Mouse (Mus musculus): ENCODE data around the gene Iqgap3. TPM values are rescaled to one million over a fixed set of nuclear protein-coding genes. Genes with fewer than 3 reads are reported as not detected.

Iqgap3 gene
- polyA plus RNA-seq, 1 experiment from 2014 or later: 4.5 TPM

DNA sequence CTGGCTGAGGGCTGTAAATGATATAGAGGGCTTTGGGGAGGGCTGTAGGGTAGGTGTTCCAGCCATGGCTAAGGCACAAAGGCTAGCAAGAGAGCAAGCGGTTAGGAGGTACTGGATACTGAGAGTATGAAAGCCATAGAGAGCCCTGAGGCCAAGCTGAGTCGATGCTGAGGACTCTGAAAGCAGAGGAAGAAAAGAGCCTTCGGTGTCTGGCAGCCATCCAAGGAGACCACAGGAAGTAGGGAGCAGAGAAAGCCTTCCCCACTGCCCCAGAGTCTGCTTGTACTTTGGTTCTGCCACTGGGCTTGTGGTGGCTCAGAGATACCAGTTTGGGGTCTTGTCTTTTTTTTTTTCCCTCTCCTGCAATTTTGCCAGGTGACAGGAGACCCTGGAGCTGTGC, 18.5 kb downstream of the Iqgap3 start:
- no peak overlapping the region for H3K4me2 ChIP-seq (replicated peaks; ENCODE audit: low read depth)
- no peak for DNase-seq (ENCODE audit: low spot score)

DNA sequence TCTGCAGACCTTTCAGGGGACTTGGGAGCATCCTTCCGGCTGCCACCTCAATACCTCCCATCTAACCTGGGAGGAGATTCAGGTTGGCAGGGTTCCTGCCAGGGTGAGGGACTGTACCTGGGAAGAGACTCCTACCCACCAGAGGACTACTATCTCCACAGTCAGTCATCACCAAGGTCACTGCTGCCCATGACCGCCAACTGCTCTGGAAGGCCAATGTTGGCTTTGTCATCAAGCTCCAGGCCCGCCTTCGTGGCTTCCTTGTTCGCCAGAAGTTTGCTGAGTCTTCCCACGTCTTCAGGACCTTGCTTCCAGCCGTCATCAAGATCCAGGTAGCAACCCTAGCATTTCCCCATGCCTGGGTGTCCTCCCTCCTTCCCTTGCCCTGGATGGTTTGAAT, 20.0 kb downstream of the Iqgap3 start:
- no peak for TF ChIP-seq CTCF (IDR thresholded peaks at IDR 0.05; ENCODE audit: low read depth)
- no peak for TF ChIP-seq EP300 (optimal IDR thresholded peaks at IDR 0.05)
- ATAC-seq (ENCODE audit: low FRiP score, low TSS enrichment) (no peak), DNase-seq (ENCODE audit: low spot score) (no peak)
- Histone ChIP-seq H3K4me3 (ENCODE audit: low read depth, low read length) (no peak overlapping the region), H3K36me3 (ENCODE audit: control insufficient read depth, insufficient read depth, low read length) (peaks cover 12% of the 10 kb centered on the region), H3K27me3 (ENCODE audit: control insufficient read depth, insufficient read depth, low read length) (no peaks in the 10 kb centered on the region), H3K4me1 (replicated peaks; ENCODE audit: control insufficient read depth, insufficient read depth) (no peaks in the 10 kb centered on the region), H3K9ac (ENCODE audit: low read length) (no peak overlapping the region), H3K4me2 (replicated peaks; ENCODE audit: low read depth) (no peak overlapping the region), H3K27ac (replicated peaks) (no peak overlapping the region), H3K9me3 (ENCODE audit: control insufficient read depth, low read length) (no peaks in the 10 kb centered on the region)
- 86% methylated on average over 7 of the region's 7 CpGs for WGBS

More for the DNA sequence above, 18.5 kb downstream of the Iqgap3 start:
- no peaks in the 10 kb centered on the region for H3K9me3 ChIP-seq (ENCODE audit: control insufficient read depth, low read length)
- no peak overlapping the region for H3K27ac ChIP-seq (replicated peaks)
- no peak overlapping the region for H3K4me3 ChIP-seq (ENCODE audit: low read depth, low read length)
- no peak for TF ChIP-seq EP300 (optimal IDR thresholded peaks at IDR 0.05)
- TF ChIP-seq CTCF (IDR thresholded peaks at IDR 0.05; ENCODE audit: low read depth): no peak
- no peaks in the 10 kb centered on the region for H3K4me1 ChIP-seq (replicated peaks; ENCODE audit: control insufficient read depth, insufficient read depth)
- H3K36me3 ChIP-seq (ENCODE audit: control insufficient read depth, insufficient read depth, low read length): peaks cover 12% of the 10 kb centered on the region
- ATAC-seq (ENCODE audit: low FRiP score, low TSS enrichment): no peak
- no peak overlapping the region for H3K9ac ChIP-seq (ENCODE audit: low read length)
- WGBS: 65% methylated on average over 3 of the region's 3 CpGs
- H3K27me3 ChIP-seq (ENCODE audit: control insufficient read depth, insufficient read depth, low read length): no peaks in the 10 kb centered on the region

DNA sequence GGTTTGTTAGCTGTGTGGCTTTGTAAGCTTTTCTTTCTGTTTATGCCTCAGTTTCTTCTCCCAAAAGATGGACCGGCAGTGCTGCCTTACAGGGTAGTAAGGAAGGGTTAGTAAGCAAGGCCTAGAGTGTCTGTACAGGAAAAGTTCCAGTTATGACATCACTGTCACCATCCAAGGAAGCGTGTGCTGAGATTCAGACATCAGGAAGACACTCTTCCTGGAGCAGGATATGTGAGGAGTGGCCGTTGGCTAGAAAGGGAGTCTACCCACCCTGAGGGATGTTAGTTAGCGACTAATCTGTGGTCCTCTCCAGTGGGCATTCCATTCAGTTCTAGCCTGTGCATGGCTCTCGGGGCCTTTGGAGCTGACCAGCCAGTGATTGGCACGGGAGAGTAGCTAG, 20.4 kb downstream of the Iqgap3 start:
- H3K36me3 ChIP-seq (ENCODE audit: control insufficient read depth, insufficient read depth, low read length): peaks cover 12% of the 10 kb centered on the region
- 85% methylated on average over 6 of the region's 6 CpGs for WGBS
- no peak overlapping the region for H3K4me3 ChIP-seq (ENCODE audit: low read depth, low read length)
- ATAC-seq (ENCODE audit: low FRiP score, low TSS enrichment): no peak
- no peak for TF ChIP-seq EP300 (optimal IDR thresholded peaks at IDR 0.05)
- TF ChIP-seq CTCF (IDR thresholded peaks at IDR 0.05; ENCODE audit: low read depth): no peak
- no peak for DNase-seq (ENCODE audit: low spot score)
- no peaks in the 10 kb centered on the region for H3K4me1 ChIP-seq (replicated peaks; ENCODE audit: control insufficient read depth, insufficient read depth)
- no peak overlapping the region for H3K4me2 ChIP-seq (replicated peaks; ENCODE audit: low read depth)
- 0 out of 2 replicates have a peak overlapping the region, but pooled peaks have one; percentile 13 for H3K27ac ChIP-seq (replicated peaks)
- no peaks in the 10 kb centered on the region for H3K27me3 ChIP-seq (ENCODE audit: control insufficient read depth, insufficient read depth, low read length)
- no peak overlapping the region for H3K9ac ChIP-seq (ENCODE audit: low read length)
- H3K9me3 ChIP-seq (ENCODE audit: control insufficient read depth, low read length): no peaks in the 10 kb centered on the region

DNA sequence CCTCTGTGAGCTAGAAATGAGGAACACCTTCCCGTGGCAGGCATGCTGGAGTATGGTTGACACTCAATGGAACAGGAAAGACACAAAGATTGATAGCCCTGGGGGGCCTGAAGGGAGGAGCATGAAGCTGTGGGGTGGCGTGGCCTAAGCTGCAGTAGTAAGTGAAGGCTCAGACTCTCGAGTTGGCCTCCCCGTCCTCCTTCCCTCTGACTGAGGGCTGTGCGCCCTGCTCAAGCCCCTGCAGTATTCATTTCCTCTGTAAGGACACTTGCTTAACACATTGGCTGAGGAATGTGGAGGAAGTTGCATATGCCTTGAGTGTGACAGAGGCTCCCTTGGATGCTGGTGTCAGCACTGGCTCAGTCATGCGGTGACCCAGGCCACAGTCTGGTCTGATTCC, 20.8 kb downstream of the Iqgap3 start:
- Histone ChIP-seq H3K4me3 (ENCODE audit: low read depth, low read length) (no peak overlapping the region), H3K36me3 (ENCODE audit: control insufficient read depth, insufficient read depth, low read length) (peaks cover 12% of the 10 kb centered on the region), H3K9ac (ENCODE audit: low read length) (no peak overlapping the region), H3K27ac (replicated peaks) (0 out of 2 replicates have a peak overlapping the region, but pooled peaks have one; percentile 13), H3K4me2 (replicated peaks; ENCODE audit: low read depth) (no peak overlapping the region), H3K4me1 (replicated peaks; ENCODE audit: control insufficient read depth, insufficient read depth) (no peaks in the 10 kb centered on the region), H3K9me3 (ENCODE audit: control insufficient read depth, low read length) (no peaks in the 10 kb centered on the region), H3K27me3 (ENCODE audit: control insufficient read depth, insufficient read depth, low read length) (no peaks in the 10 kb centered on the region)
- 74% methylated on average over 6 of the region's 6 CpGs for WGBS
- DNase-seq (ENCODE audit: low spot score): no peak
- TF ChIP-seq CTCF (IDR thresholded peaks at IDR 0.05; ENCODE audit: low read depth): no peak
- TF ChIP-seq EP300 (optimal IDR thresholded peaks at IDR 0.05): no peak
- ATAC-seq (ENCODE audit: low FRiP score, low TSS enrichment): no peak

DNA sequence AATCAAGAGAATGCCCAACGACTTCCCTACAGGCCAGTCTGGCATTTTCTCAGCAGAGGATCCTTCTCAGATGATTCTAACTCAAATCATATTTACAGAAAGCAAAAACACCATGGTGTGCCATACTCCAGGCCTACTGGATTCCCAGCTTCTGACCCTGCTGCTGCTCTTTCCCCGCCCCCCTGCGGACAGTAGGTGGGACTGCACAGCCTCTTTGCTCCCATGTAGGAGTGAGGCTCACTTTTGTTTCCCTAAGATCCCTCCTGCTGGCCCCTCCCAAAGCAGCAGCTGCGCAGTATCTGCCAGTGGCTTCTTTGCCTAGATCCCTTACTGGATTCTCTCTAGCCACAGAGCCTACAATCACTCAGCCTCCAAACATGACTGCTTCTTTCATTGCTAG, 24.4 kb downstream of the Iqgap3 start:
- Histone ChIP-seq H3K4me2 (replicated peaks; ENCODE audit: low read depth) (no peak overlapping the region), H3K9ac (ENCODE audit: low read length) (no peak overlapping the region), H3K27ac (replicated peaks) (no peak overlapping the region), H3K9me3 (ENCODE audit: control insufficient read depth, low read length) (no peaks in the 10 kb centered on the region), H3K36me3 (ENCODE audit: control insufficient read depth, insufficient read depth, low read length) (peaks cover 5% of the 10 kb centered on the region), H3K27me3 (ENCODE audit: control insufficient read depth, insufficient read depth, low read length) (no peaks in the 10 kb centered on the region), H3K4me1 (replicated peaks; ENCODE audit: control insufficient read depth, insufficient read depth) (no peaks in the 10 kb centered on the region), H3K4me3 (ENCODE audit: low read depth, low read length) (no peak overlapping the region)
- ATAC-seq (ENCODE audit: low FRiP score, low TSS enrichment) (no peak), DNase-seq (ENCODE audit: low spot score) (no peak)
- WGBS: 92% methylated on average over 4 of the region's 4 CpGs
- TF ChIP-seq EP300 (optimal IDR thresholded peaks at IDR 0.05) (no peak), CTCF (IDR thresholded peaks at IDR 0.05; ENCODE audit: low read depth) (no peak)

DNA sequence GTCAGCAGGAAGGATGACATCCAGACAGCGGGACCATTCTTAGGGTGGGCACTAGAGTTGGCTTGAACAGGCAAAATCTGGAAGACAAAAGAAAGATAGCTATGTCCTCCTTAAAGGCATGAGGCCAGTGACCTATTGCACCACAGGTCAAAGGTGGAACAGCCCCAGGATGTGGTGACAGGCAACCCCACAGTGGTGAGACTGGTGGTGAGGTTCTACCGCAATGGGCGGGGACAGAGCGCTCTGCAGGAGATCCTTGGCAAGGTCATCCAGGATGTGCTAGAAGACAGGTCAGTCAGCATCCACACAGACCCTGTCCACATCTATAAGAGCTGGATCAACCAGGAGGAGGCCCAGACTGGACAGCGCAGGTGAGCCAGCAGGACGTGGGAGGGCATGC, 27.4 kb downstream of the Iqgap3 start:
- no peak for TF ChIP-seq CTCF (IDR thresholded peaks at IDR 0.05; ENCODE audit: low read depth)
- no peak for TF ChIP-seq EP300 (optimal IDR thresholded peaks at IDR 0.05)
- peaks cover 6% of the 10 kb centered on the region; the same call in 1 of the 2 replicates for H3K36me3 ChIP-seq (ENCODE audit: control insufficient read depth, insufficient read depth, low read length)
- 0 out of 2 replicates have a peak, but pooled peaks have one; percentile 25 for ATAC-seq (ENCODE audit: low FRiP score, low TSS enrichment)

More for the DNA sequence above, 27.4 kb downstream of the Iqgap3 start:
- no peak for DNase-seq (ENCODE audit: low spot score)
- Histone ChIP-seq H3K9me3 (ENCODE audit: control insufficient read depth, low read length) (no peaks in the 10 kb centered on the region), H3K27ac (replicated peaks) (no peak overlapping the region), H3K4me3 (ENCODE audit: low read depth, low read length) (no peak overlapping the region), H3K27me3 (ENCODE audit: control insufficient read depth, insufficient read depth, low read length) (no peaks in the 10 kb centered on the region), H3K4me2 (replicated peaks; ENCODE audit: low read depth) (no peak overlapping the region), H3K9ac (ENCODE audit: low read length) (no peak overlapping the region), H3K4me1 (replicated peaks; ENCODE audit: control insufficient read depth, insufficient read depth) (no peaks in the 10 kb centered on the region)
- 92% methylated on average over 6 of the region's 6 CpGs for WGBS

All from stomach, postnatal 0 days (tissue).